Mouse (Mus musculus) naive thymus-derived CD4-positive, alpha-beta T cell, adult 2 months (primary cell): ENCODE data around the gene R3hdm4.

Experiments
- DNase-seq: peaks from one replicate; pipeline ENCODE4 v3.0.0-alpha.2; 2011; ENCODE audit warnings: low read depth

Gene R3hdm4

DNA sequence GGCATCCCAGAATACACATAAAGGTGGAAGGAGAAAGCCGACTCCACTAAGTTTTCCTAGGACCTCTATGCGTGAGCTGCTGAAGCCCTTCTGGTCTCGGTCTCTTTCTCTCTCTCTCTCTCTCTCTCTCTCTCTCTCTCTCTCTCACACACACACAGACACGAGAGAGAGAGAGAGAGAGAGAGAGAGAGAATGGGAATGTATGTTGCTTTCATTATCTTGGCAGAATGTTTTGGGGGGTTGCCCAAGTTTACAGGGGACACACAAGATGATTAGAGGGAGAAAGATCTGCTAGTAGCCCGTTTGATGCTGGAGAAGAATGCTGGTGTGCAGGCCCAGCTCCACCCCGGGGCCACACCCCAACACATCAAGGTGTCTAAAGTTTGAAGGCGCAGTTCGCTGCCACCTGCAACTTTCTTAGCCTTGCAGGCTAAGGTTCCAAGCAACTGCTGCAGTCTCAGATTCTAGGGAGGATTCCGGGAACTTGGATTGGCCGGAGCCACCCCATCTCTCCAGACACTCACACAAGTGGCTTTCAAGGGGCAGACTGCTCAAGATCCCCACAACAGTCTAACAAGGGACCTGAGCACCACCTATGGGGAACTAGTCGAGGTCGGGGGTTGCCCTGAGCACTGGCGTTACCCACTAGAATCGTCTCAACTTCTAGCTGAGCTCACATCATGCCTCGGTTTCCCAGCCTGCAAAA, 4.9 kb upstream of the R3hdm4 start:
- DNase-seq = peak; percentile 71

DNA sequence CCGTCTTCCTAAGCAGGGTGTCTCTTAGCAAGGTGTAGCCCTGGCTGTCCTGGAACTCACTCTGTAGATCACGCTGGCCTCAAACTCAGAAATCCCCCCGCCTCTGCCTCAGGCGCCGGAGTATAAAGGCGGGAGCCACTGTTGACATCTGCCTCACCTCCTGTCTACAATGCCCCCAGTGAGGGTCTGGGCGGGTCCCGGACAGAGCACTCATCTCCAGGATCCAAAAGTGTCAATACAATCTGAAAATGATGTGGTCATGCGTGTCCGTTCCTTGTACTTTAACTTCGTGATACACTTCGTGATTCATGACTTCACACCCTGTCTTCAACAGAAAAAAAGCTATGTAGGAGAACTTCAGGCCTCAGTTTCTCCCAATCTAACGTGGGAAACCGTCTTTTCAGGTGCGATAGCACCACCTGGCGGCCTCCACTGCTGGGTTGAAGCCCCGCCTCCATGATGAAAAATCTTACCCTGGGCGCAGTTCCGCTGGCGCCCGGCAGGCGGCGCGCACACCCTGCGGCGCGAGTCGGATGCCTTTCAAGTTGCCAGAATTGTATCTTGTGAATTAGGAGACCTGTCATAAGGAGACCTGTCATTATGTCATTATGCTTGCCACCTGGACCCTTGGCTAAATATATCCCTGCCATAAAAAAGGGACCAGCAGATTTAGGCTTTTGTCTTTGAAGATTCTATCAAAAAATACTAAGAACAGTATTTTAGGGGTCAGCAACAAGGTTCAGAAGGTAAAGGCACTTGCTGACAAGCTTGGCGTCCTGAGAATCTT, 4.2 kb upstream of the R3hdm4 start:
- DNase-seq = peak; percentile 97

DNA sequence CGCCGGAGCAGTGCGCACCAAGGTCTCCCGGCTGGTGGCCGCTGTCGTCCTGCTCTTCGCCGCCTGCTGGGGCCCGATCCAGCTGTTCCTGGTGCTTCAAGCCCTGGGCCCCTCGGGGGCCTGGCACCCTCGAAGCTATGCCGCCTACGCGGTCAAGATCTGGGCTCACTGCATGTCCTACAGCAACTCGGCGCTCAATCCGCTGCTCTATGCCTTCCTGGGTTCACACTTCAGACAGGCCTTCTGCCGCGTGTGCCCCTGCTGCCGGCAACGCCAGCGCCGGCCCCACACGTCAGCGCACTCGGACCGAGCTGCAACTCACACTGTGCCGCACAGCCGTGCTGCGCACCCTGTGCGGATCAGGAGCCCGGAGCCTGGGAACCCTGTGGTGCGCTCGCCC, 564 bp upstream of the R3hdm4 start:
- no peak for DNase-seq

GRCm38 (mm10) chr10:79920056-79920890, 735 bp downstream of the R3hdm4 start:
- DNase-seq = no peak

GRCm38 (mm10) chr10:79919251-79919849, 1.7 kb downstream of the R3hdm4 start:
- DNase-seq = peak; percentile 44

DNA sequence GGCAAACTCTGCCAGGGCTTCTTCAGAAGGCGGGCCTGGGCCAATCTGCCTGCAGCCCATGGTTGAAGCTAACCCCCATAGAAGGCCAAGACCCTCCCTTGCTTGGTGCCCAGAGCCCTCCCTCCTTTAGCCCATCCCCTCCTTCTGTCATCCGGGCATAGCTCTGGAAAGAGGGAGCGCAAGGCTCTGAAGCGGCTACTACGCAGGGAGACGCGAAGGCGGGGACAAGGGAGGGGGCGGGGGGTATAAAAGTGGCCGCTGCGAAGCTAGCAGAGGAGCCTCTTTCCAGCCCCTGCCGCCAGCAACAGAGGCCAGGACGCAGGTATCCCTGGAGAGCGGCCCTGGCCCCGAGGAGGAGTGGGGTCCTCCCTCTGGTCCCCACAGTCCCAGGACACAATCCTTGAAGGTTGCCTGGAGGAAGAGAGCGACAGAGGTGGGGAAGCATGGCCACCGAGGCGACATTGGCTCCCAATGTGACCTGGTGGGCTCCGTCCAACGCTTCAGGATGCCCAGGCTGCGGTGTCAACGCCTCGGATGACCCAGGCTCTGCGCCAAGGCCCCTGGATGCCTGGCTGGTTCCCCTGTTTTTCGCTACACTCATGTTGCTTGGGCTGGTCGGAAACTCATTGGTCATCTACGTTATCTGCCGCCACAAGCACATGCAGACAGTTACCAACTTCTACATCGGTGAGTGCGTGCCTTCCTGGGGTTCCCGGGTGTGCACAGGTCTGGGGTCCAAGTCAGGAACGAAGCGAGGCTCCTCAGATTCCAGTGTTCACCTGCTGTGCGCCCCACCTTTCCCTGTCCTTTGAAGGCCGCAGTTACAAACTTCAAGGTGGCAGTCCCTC, 2.6 kb downstream of the R3hdm4 start:
- DNase-seq = no peak

- no peak for DNase-seq
Measured at GRCm38 (mm10) chr10:79917532-79918100, 3.4 kb downstream of the R3hdm4 start.

- DNase-seq = peak; percentile 82
Measured at GRCm38 (mm10) chr10:79916808-79917531, 4.0 kb downstream of the R3hdm4 start, which contains the start of gene Kiss1r. Gene Kiss1r (plus strand): TSS chr10:79916971.

DNA sequence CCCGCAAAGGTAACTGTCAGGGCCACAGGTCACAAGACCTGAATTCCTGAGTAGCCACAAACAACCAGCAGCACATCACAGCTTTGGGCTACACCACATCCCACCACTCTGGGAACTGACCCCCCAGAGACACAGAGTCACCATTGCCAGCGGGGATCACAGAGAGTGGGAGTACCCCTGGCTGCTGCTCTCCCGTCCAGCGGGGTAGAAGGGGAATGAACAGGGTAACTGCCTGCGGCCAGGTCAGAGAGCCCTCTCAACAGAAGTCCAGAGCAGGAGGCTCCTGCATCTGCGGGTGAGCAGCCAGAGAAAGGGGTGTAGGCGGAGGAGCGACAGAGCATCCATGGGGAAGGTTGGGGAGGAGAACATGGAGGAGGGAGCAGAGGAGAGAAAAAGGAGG, 4.9 kb downstream of the R3hdm4 start:
- no peak for DNase-seq

- no peak for DNase-seq
Measured at GRCm38 (mm10) chr10:79914948-79915596, 5.9 kb downstream of the R3hdm4 start.

- no peak for DNase-seq
Measured at GRCm38 (mm10) chr10:79914131-79914947, 6.7 kb downstream of the R3hdm4 start.

DNA sequence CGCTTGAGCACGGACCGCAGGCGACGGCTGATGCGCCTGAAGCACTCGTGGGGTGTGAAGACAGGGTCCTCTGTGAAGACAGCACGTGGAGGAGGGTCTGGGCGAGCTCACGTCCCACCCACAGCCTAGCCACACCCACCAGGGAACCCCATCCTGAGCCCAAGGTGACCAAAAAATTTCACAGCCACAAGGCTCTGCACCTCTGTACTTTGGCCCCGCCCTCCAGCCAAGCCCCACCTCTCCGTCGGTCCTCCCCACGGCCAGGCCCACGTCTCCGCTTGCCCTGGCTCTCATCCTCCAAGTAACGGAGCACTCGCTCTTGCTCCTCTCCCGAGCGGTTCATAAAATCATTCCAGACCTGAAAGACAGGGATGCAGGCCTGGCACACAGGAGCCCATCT, 8.6 kb downstream of the R3hdm4 start:
- no peak for DNase-seq

- DNase-seq = no peak
Measured at GRCm38 (mm10) chr10:79910556-79910955, 10.5 kb downstream of the R3hdm4 start, which contains the start of gene Gm26602. Gene Gm26602 (plus strand): TSS chr10:79910856.

DNA sequence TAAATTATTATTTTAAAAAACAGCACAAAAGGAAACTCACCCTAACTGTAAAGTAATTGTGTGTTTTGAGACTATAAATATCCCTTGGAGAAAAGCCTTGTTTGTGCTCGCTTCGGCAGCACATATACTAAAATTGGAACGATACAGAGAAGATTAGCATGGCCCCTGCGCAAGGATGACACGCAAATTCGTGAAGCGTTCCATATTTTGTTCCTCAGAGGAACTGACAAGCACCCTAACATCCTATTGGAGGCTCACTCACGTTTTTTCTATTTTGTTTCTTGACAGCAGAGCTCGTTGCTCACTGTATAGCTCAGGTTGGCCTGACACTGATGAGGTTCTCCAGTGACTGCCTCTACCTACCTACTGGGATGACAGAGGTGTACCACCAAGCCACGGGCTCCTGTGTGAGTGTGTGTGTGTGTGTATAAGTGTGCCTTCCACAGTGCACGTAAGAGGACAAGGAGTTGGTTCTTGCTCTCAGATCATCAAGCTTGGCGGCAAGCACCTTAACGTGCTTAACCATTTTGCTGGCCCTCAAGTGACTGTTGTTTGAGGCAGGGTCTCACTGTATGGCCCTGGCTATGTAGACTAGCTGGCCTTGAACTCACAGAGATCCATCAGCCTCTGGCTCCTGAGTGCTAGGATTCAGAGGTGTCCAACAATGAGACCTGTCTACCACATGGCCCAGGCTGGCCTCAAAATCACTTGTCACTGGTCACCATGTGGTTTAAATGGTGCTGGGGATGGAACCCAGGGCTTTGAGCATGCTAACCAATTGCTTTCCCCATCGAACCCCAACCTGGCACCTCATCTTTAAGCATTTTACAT, 11.7 kb downstream of the R3hdm4 start:
- no peak for DNase-seq

- peak; percentile 98 for DNase-seq
Measured at GRCm38 (mm10) chr10:79908167-79909091, 12.6 kb downstream of the R3hdm4 start, which contains the start of gene Med16. Gene Med16 (minus strand): TSS chr10:79908923.

GRCm38 (mm10) chr10:79907415-79907814, 13.6 kb downstream of the R3hdm4 start:
- no peak for DNase-seq
